Mouse (Mus musculus): ENCODE data around the gene Zfp759. TPM values are rescaled to one million over a fixed set of nuclear protein-coding genes. Genes with fewer than 3 reads are reported as not detected.
A peak's percentile ranks its signal among the peaks of the same experiment; 100 is the strongest.

The Zfp759 gene
- total and polyA plus RNA-seq, 3 experiments: 2.2 to 6.1 (median 2.6) TPM

- peak overlapping the region; percentile 87 for H3K4me2 ChIP-seq (ENCODE audit: insufficient read depth, low read depth, poor library complexity, severe bottlenecking)
- H3K27ac ChIP-seq (ENCODE audit: insufficient read depth, low read depth): no peak overlapping the region
- peaks cover 23% of the 10 kb centered on the region; the same call in 1 of the 2 replicates for H3K79me2 ChIP-seq (replicated peaks; ENCODE audit: control insufficient read depth, extremely low read depth, insufficient read depth, poor library complexity, severe bottlenecking)
- H3K36me3 ChIP-seq (replicated peaks in 1 of 2; ENCODE audit: control insufficient read depth in 1 of 2, insufficient read depth in 1 of 2, low read length in 1 of 2): peaks cover 21% of the 10 kb centered on the region in 2 experiments
- in situ Hi-C loops (cut with MboI; ENCODE audit: low pct_ligation_motif_present, low pct_unique_long_range_greater_than_20kb, low sequenced_read_pairs): no loop called here
- TF ChIP-seq USF2 (conservative IDR thresholded peaks at IDR 0.05; ENCODE audit: low read depth, low read length) (no peak), ELF1 (IDR thresholded peaks at IDR 0.05; ENCODE audit: low read depth, low read length) (no peak), MYC (IDR thresholded peaks at IDR 0.05; ENCODE audit: low read depth, low read length) (no peak), NRF1 (IDR thresholded peaks at IDR 0.05; ENCODE audit: low read depth, low read length) (no peak), MAFK (IDR thresholded peaks at IDR 0.05; ENCODE audit: insufficient replicate concordance, low read length) (no peak), SIN3A (IDR thresholded peaks at IDR 0.05; ENCODE audit: low read length) (no peak), ETS1 (conservative IDR thresholded peaks at IDR 0.05; ENCODE audit: low read depth, low read length) (no peak), PAX5 (IDR thresholded peaks at IDR 0.05; ENCODE audit: low read length) (no peak), JUN (IDR thresholded peaks at IDR 0.05; ENCODE audit: insufficient read depth, low read depth, low read length) (no peak), CHD1 (IDR thresholded peaks at IDR 0.05; ENCODE audit: low read depth, low read length) (no peak), MXI1 (IDR thresholded peaks at IDR 0.05; ENCODE audit: low read depth, low read length) (no peak), POLR2AphosphoS2 (IDR thresholded peaks at IDR 0.05; ENCODE audit: low read depth, low read length) (no peak), ZC3H11A (IDR thresholded peaks at IDR 0.05; ENCODE audit: low read depth, low read length) (no peak), ZMIZ1 (IDR thresholded peaks at IDR 0.05; ENCODE audit: low read depth, low read length) (no peak), KAT2A (IDR thresholded peaks at IDR 0.05; ENCODE audit: insufficient replicate concordance, low read length) (no peak), CHD2 (IDR thresholded peaks at IDR 0.05; ENCODE audit: low read length) (no peak), ZKSCAN1 (IDR thresholded peaks at IDR 0.05; ENCODE audit: borderline replicate concordance, low read depth, low read length) (no peak), JUND (conservative IDR thresholded peaks at IDR 0.05; ENCODE audit: low read depth, low read length) (no peak)
- H3K9me3 ChIP-seq (replicated peaks; ENCODE audit: low read length): no peaks in the 10 kb centered on the region
- dilution Hi-C loops (cut with MboI; ENCODE audit: extremely low pct_ligation_motif_present, extremely low pct_unique_long_range_greater_than_20kb, low sequenced_read_pairs): no loop called here
- peaks cover 2 to 16% of the 10 kb centered on the region in 2 experiments; a peak in 3 of 4 replicates for H3K4me1 ChIP-seq (ENCODE audit: control insufficient read depth in 1 of 2, insufficient read depth in 2 of 2)
- no peak for DNase-seq (ENCODE audit: extremely low read depth)
- peak overlapping the region; percentile 93 for H3K9ac ChIP-seq (ENCODE audit: insufficient read depth, low read depth)
- H3K27me3 ChIP-seq (replicated peaks): no peaks in the 10 kb centered on the region
- H3K4me3 ChIP-seq (replicated peaks in 1 of 3; ENCODE audit: low read depth in 2 of 3, low read length in 2 of 3, poor library complexity in 1 of 3): peak overlapping the region; percentile 63 to 93 (median 84)
These were observed 52.2 kb downstream of the Zfp759 start for GRCm38 (mm10) chr13:67173723-67174055.

Other genes with a start within 250 kb of the Zfp759 start
- 0.67 and 0.68 TPM in 2 replicates for gene Gm10767, start 216.7 kb upstream of the Zfp759 start, total RNA-seq (2012; rRNA removed)
- 2.7 TPM in 2 replicates for gene Gm10767, start 216.7 kb upstream of the Zfp759 start, total RNA-seq (2014; rRNA removed)
- gene Gm10767, start 216.7 kb upstream of the Zfp759 start, polyA plus RNA-seq (2012; ENCODE audit: insufficient read length, low read depth): 1.4 and 1.6 TPM in 2 replicates
- 1.2 TPM in 2 replicates for gene Zfp712, start 60.5 kb upstream of the Zfp759 start, total RNA-seq (2012; rRNA removed)
- gene Zfp712, start 60.5 kb upstream of the Zfp759 start, total RNA-seq (2014; rRNA removed): 1.3 and 1.4 TPM in 2 replicates
- gene Zfp712, start 60.5 kb upstream of the Zfp759 start, polyA plus RNA-seq (2012; ENCODE audit: insufficient read length, low read depth): 0.61 and 0.71 TPM in 2 replicates
- gene Zfp708, start 23.7 kb upstream of the Zfp759 start, total RNA-seq (2012; rRNA removed): 0.81 and 1.1 TPM in 2 replicates
- 3.4 and 4.2 TPM in 2 replicates for gene Zfp708, start 23.7 kb upstream of the Zfp759 start, total RNA-seq (2014; rRNA removed)
- 1.1 and 1.2 TPM in 2 replicates for gene Zfp708, start 23.7 kb upstream of the Zfp759 start, polyA plus RNA-seq (2012; ENCODE audit: insufficient read length, low read depth)
- 3.4 and 4.2 TPM in 2 replicates for gene Gm28557, start 13.1 kb upstream of the Zfp759 start, total RNA-seq (2012; rRNA removed)
- gene Gm28557, start 13.1 kb upstream of the Zfp759 start, total RNA-seq (2014; rRNA removed): 2.9 and 4.5 TPM in 2 replicates
- gene Gm28557, start 13.1 kb upstream of the Zfp759 start, polyA plus RNA-seq (2012; ENCODE audit: insufficient read length, low read depth): 1.6 TPM in 2 replicates
- 0.55 TPM in 2 replicates for gene Rslcan18, start 5.4 kb upstream of the Zfp759 start, total RNA-seq (2012; rRNA removed)
- gene Rslcan18, start 5.4 kb upstream of the Zfp759 start, total RNA-seq (2014; rRNA removed): 0.18 and 0.81 TPM in 2 replicates
- gene Rslcan18, start 5.4 kb upstream of the Zfp759 start, polyA plus RNA-seq (2012; ENCODE audit: insufficient read length, low read depth): 0.20 and 0.57 TPM in 2 replicates
- 7.4 and 8.6 TPM in 2 replicates for gene Rsl1, start 51.5 kb downstream of the Zfp759 start, total RNA-seq (2012; rRNA removed)
- 16.0 and 18.8 TPM in 2 replicates for gene Rsl1, start 51.5 kb downstream of the Zfp759 start, total RNA-seq (2014; rRNA removed)
- gene Rsl1, start 51.5 kb downstream of the Zfp759 start, polyA plus RNA-seq (2012; ENCODE audit: insufficient read length, low read depth): 9.8 and 10.7 TPM in 2 replicates
- 1.6 and 2.3 TPM in 2 replicates for gene Zfp455, start 72.8 kb downstream of the Zfp759 start, total RNA-seq (2012; rRNA removed)
- 5.6 and 5.7 TPM in 2 replicates for gene Zfp455, start 72.8 kb downstream of the Zfp759 start, total RNA-seq (2014; rRNA removed)
- gene Zfp455, start 72.8 kb downstream of the Zfp759 start, polyA plus RNA-seq (2012; ENCODE audit: insufficient read length, low read depth): 2.3 and 3.3 TPM in 2 replicates
- 1.6 and 2.3 TPM in 2 replicates for gene Zfp458, start 156.8 kb downstream of the Zfp759 start, total RNA-seq (2012; rRNA removed)
- gene Zfp458, start 156.8 kb downstream of the Zfp759 start, total RNA-seq (2014; rRNA removed): 3.2 and 3.3 TPM in 2 replicates
- gene Zfp458, start 156.8 kb downstream of the Zfp759 start, polyA plus RNA-seq (2012; ENCODE audit: insufficient read length, low read depth): 1.6 and 2.4 TPM in 2 replicates
- gene Zfp457, start 184.8 kb downstream of the Zfp759 start, total RNA-seq (2012; rRNA removed): 0.97 and 0.98 TPM in 2 replicates
- gene Zfp457, start 184.8 kb downstream of the Zfp759 start, total RNA-seq (2014; rRNA removed): 0.66 TPM in 1 of 2 replicates, not detected in the other
- 0.40 and 0.57 TPM in 2 replicates for gene Zfp457, start 184.8 kb downstream of the Zfp759 start, polyA plus RNA-seq (2012; ENCODE audit: insufficient read length, low read depth)
- gene Zfp595, start 210.9 kb downstream of the Zfp759 start, total RNA-seq (2012; rRNA removed): 4.6 and 5.4 TPM in 2 replicates
- 10.1 and 13.7 TPM in 2 replicates for gene Zfp595, start 210.9 kb downstream of the Zfp759 start, total RNA-seq (2014; rRNA removed)
- 5.4 and 6.4 TPM in 2 replicates for gene Zfp595, start 210.9 kb downstream of the Zfp759 start, polyA plus RNA-seq (2012; ENCODE audit: insufficient read length, low read depth)
- gene Gm28044, start 238.9 kb downstream of the Zfp759 start, total RNA-seq (2012; rRNA removed): 1.0 and 1.1 TPM in 2 replicates
- gene Gm28044, start 238.9 kb downstream of the Zfp759 start, total RNA-seq (2014; rRNA removed): not detected in 2 replicates
- gene Gm28044, start 238.9 kb downstream of the Zfp759 start, polyA plus RNA-seq (2012; ENCODE audit: insufficient read length, low read depth): 0.89 and 1.0 TPM in 2 replicates
- gene Zfp953, start 238.9 kb downstream of the Zfp759 start, total RNA-seq (2012; rRNA removed): 1.8 and 2.3 TPM in 2 replicates
- gene Zfp953, start 238.9 kb downstream of the Zfp759 start, total RNA-seq (2014; rRNA removed): 4.6 and 5.6 TPM in 2 replicates
- 3.6 and 4.2 TPM in 2 replicates for gene Zfp953, start 238.9 kb downstream of the Zfp759 start, polyA plus RNA-seq (2012; ENCODE audit: insufficient read length, low read depth)